Mouse (Mus musculus): ENCODE results near the gene Psmd5. TPM values are rescaled to one million over a fixed set of nuclear protein-coding genes. Genes with fewer than 3 reads are reported as not detected.
A peak's percentile ranks its signal among the peaks of the same experiment; 100 is the strongest.
"Not testable (repeated sequence)": the region's sequence is repeated elsewhere in the genome, so short reads cannot be mapped to it uniquely, and the experiment has no call there.

Psmd5 gene
- polyA plus RNA-seq, 1 experiment = 65.7 TPM

GRCm38 (mm10) chr2:34869680-34870079, 5.1 kb downstream of the Psmd5 start:
- peak overlapping the region; percentile 83 for H3K4me3 ChIP-seq (ENCODE audit: insufficient read depth, low read length)
- 0 out of 2 replicates have a peak, but pooled peaks cover 3% of the 10 kb centered on the region for H3K4me1 ChIP-seq (ENCODE audit: control insufficient read depth, insufficient read depth, low read length)
- H3K27ac ChIP-seq (ENCODE audit: insufficient read depth, low read length) = peak overlapping the region; percentile 84
- TF ChIP-seq POLR2A (IDR thresholded peaks at IDR 0.05; ENCODE audit: low read depth, low read length) = peak; percentile 43
- no peak for TF ChIP-seq CTCF (IDR thresholded peaks at IDR 0.05; ENCODE audit: borderline replicate concordance, insufficient read depth, low read length)

DNA sequence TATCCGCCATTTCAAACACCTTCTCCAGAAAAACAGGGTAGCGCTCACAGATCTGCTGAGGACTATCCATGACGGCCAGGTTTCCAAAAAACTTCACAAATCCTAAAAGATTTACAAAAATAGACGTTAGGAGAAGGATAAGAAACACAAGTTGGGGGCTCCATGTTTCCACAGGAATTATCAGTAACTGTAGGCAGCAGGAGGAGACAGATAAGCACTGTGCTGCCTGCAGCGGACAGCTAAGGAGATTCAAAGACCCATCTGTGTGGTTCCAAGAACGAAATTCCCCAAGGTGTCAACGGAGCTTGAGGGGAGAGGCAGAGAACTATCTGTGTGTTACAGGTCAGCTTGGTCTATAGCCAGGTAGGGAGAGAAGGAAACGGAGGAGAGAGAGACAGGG, 17.0 kb downstream of the Psmd5 start:
- TF ChIP-seq POLR2A (IDR thresholded peaks at IDR 0.05; ENCODE audit: low read depth, low read length) = no peak
- no peak for TF ChIP-seq CTCF (IDR thresholded peaks at IDR 0.05; ENCODE audit: borderline replicate concordance, insufficient read depth, low read length)
- Histone ChIP-seq H3K4me1 (ENCODE audit: control insufficient read depth, insufficient read depth, low read length) (no peaks in the 10 kb centered on the region), H3K4me3 (ENCODE audit: insufficient read depth, low read length) (no peak overlapping the region), H3K27ac (ENCODE audit: insufficient read depth, low read length) (no peak overlapping the region)

GRCm38 (mm10) chr2:34855265-34855664, 19.5 kb downstream of the Psmd5 start:
- H3K4me1 ChIP-seq (ENCODE audit: control insufficient read depth, insufficient read depth, low read length) = no peaks in the 10 kb centered on the region
- no peak overlapping the region for H3K4me3 ChIP-seq (ENCODE audit: insufficient read depth, low read length)
- no peak overlapping the region for H3K27ac ChIP-seq (ENCODE audit: insufficient read depth, low read length)
- TF ChIP-seq POLR2A (IDR thresholded peaks at IDR 0.05; ENCODE audit: low read depth, low read length) (no peak), CTCF (IDR thresholded peaks at IDR 0.05; ENCODE audit: borderline replicate concordance, insufficient read depth, low read length) (no peak)

DNA sequence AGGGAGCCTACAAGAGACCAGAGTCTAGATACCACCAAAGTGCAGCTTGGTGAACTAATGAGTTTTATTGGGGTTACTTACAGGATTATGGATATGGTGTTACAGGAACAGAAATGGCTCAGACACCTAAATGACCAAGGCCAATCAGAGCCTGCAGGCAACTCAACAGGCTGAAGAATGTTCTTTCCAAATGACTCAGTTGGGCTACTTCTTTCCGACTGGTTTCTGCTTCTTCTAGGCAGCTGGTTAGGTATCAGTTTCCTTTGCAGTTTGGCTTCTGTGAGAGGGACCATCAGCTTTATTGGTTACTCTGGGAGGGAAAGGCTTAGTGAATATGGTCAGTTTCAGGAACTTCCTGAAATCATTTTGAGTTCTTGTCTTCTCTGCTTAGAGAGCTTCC, 27.1 kb downstream of the Psmd5 start:
- H3K27ac ChIP-seq (ENCODE audit: insufficient read depth, low read length) = no peak overlapping the region
- H3K4me1 ChIP-seq (ENCODE audit: control insufficient read depth, insufficient read depth, low read length) = no peaks in the 10 kb centered on the region
- no peak for TF ChIP-seq POLR2A (IDR thresholded peaks at IDR 0.05; ENCODE audit: low read depth, low read length)
- no peak for TF ChIP-seq CTCF (IDR thresholded peaks at IDR 0.05; ENCODE audit: borderline replicate concordance, insufficient read depth, low read length)
- no peak overlapping the region for H3K4me3 ChIP-seq (ENCODE audit: insufficient read depth, low read length)

GRCm38 (mm10) chr2:34843211-34843939, 31.4 kb downstream of the Psmd5 start:
- H3K27ac ChIP-seq (ENCODE audit: insufficient read depth, low read length) = no peak overlapping the region
- no peak overlapping the region for H3K4me3 ChIP-seq (ENCODE audit: insufficient read depth, low read length)
- TF ChIP-seq POLR2A (IDR thresholded peaks at IDR 0.05; ENCODE audit: low read depth, low read length) = no peak
- no peak for TF ChIP-seq CTCF (IDR thresholded peaks at IDR 0.05; ENCODE audit: borderline replicate concordance, insufficient read depth, low read length)
- H3K4me1 ChIP-seq (ENCODE audit: control insufficient read depth, insufficient read depth, low read length) = no peaks in the 10 kb centered on the region

- H3K4me3 ChIP-seq (ENCODE audit: insufficient read depth, low read length) = no peak overlapping the region
- H3K4me1 ChIP-seq (ENCODE audit: control insufficient read depth, insufficient read depth, low read length) = no peaks in the 10 kb centered on the region
- H3K27ac ChIP-seq (ENCODE audit: insufficient read depth, low read length) = no peak overlapping the region
- TF ChIP-seq CTCF (IDR thresholded peaks at IDR 0.05; ENCODE audit: borderline replicate concordance, insufficient read depth, low read length) (no peak), POLR2A (IDR thresholded peaks at IDR 0.05; ENCODE audit: low read depth, low read length) (no peak)
These were observed 33.1 kb downstream of the Psmd5 start for GRCm38 (mm10) chr2:34841706-34842105.

DNA sequence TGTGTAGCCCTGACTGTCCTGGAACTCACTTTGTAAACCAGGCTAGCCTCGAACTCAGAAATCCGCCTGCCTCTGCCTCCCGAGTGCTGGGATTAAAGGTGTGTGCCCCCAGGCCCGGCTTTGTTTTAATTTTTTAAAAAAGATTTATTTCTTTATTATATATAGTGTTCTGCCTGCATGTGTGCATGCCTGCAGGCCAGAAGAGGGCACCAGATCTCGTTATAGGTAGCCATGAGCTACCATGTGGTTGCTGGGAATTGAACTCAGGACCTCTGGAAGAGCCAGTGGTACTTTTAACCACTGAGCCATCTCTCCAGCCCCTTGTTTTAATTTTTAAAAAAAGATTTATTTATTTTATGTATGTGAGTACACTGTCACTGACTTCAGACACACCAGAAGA, 34.6 kb downstream of the Psmd5 start:
- not testable (repeated sequence) for H3K27ac ChIP-seq (ENCODE audit: insufficient read depth, low read length); H3K4me1 ChIP-seq (ENCODE audit: control insufficient read depth, insufficient read depth, low read length); H3K4me3 ChIP-seq (ENCODE audit: insufficient read depth, low read length)
- TF ChIP-seq CTCF (IDR thresholded peaks at IDR 0.05; ENCODE audit: borderline replicate concordance, insufficient read depth, low read length) = peak; percentile 28; the same call in 1 of the 2 replicates

DNA sequence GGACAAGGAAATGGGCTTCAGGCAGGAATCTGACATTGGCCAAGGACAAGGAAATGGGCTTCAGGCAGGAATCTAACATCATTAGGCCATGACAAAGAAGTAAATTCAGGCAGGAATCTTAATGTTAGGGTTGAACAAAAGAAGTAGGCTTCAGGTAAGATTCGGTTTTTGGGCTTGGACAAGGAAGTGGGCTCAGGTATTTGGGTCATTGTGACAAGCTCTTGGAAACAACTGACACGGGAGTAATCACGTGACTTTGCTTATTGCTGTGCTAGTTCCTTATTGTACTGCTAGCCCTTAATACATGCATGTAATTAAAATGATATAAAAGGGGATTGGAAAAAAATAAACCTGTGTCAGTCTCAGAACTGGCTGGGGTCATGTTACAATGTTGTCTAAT, 39.1 kb downstream of the Psmd5 start:
- no peak overlapping the region for H3K4me3 ChIP-seq (ENCODE audit: insufficient read depth, low read length)
- TF ChIP-seq POLR2A (IDR thresholded peaks at IDR 0.05; ENCODE audit: low read depth, low read length) (no peak), CTCF (IDR thresholded peaks at IDR 0.05; ENCODE audit: borderline replicate concordance, insufficient read depth, low read length) (no peak)
- H3K27ac ChIP-seq (ENCODE audit: insufficient read depth, low read length) = no peak overlapping the region
- H3K4me1 ChIP-seq (ENCODE audit: control insufficient read depth, insufficient read depth, low read length) = no peaks in the 10 kb centered on the region; the same call in 1 of the 2 replicates

GRCm38 (mm10) chr2:34833624-34834023, 41.1 kb downstream of the Psmd5 start:
- no peak overlapping the region for H3K27ac ChIP-seq (ENCODE audit: insufficient read depth, low read length)
- H3K4me3 ChIP-seq (ENCODE audit: insufficient read depth, low read length) = no peak overlapping the region
- H3K4me1 ChIP-seq (ENCODE audit: control insufficient read depth, insufficient read depth, low read length) = no peaks in the 10 kb centered on the region; the same call in 1 of the 2 replicates
- no peak for TF ChIP-seq CTCF (IDR thresholded peaks at IDR 0.05; ENCODE audit: borderline replicate concordance, insufficient read depth, low read length)
- no peak for TF ChIP-seq POLR2A (IDR thresholded peaks at IDR 0.05; ENCODE audit: low read depth, low read length)

DNA sequence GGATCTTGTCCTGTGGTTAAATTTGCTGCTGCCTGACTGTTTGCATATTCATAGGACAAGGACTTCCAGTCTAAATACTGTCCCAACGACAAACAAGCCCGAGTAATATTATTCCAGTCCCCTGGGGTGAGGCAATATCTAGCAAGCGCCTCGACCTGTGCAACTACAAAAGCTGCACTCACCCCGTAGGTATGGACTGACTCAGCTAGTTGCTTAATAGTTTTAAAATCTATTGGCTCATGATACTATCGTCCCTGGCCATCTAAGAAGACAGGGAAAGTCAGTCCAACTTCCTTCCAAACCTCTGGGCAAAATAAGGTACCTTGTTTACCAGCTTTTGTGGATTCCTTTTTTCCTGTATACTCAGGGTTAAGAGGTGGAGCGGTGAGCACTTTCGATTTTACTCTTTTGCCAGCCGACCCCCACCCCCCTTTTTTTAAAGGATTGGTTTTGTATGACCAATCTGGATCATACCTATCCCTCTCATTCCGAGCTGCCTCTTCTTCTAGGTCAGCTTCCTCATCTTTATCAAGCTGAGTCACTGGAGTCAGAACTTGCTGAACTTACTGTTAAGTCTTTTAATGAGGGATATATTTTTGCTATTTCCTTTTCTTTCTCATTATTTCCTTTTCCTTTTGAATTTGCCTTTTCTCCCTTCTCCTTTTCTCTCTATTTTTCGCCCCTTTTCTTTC, 41.9 kb downstream of the Psmd5 start, which contains the start of gene Gm34653:
Gm34653 (plus strand) TSS at position 242 of the 692 bp plus-strand sequence.
- not testable (repeated sequence) for H3K27ac ChIP-seq (ENCODE audit: insufficient read depth, low read length); H3K4me3 ChIP-seq (ENCODE audit: insufficient read depth, low read length); H3K4me1 ChIP-seq (ENCODE audit: control insufficient read depth, insufficient read depth, low read length)

DNA sequence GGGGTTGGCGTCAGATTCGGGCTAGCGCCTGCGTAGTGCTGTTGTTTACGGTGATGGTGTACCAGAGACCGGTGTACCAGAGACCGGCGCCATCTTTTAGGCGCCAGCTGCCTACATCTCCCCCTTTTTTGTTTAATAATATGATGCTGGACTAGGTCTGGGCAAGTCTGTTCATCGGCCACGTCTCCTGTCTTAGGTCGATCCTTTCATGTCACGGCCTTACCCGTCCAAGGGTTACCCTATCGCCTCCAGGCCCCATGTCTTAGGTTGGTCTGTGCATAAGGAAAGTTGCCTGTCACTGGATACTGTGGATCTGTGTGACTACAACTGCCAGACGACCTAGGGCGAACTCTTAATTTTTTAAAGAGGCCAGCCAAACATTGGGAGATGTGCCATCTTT, 44.7 kb downstream of the Psmd5 start:
- not testable (repeated sequence) for H3K4me1 ChIP-seq (ENCODE audit: control insufficient read depth, insufficient read depth, low read length); H3K4me3 ChIP-seq (ENCODE audit: insufficient read depth, low read length); H3K27ac ChIP-seq (ENCODE audit: insufficient read depth, low read length)
